Mouse (Mus musculus): ENCODE measurements at regions not wholly inside any gene's neighbourhood (a gene's known extent, or its start where the extent isn't known, plus 50 kb on each side); places are given as distances from the start of the nearest gene placed in this dataset.

DNA sequence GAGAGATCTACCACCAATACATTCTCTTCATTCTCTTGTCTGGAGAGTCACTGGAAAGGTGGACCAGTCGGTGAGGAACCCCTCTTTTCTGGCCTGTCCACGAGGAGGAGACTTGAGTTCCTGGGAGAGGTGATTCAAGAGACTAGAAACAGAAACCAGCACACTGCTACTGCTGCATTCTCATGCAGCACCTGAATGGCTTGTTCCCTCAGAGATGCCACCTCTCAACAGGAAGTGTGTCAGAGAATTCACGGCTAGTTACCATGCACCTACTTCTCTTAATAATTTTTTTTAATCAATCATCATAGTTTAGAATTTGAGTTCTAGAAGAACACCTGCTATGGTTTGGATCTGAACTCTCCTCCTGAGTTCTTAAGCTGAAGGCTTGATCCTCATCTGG, 52.0 kb upstream of the Dynlrb2 start:
- no peak overlapping the region for H3K27ac ChIP-seq (replicated peaks)
- 52% methylated on average over 3 of the region's 3 CpGs for WGBS (ENCODE audit: insufficient replicate concordance)
- no peak overlapping the region for H3K4me2 ChIP-seq
- no peak overlapping the region for H3K9ac ChIP-seq
- no peaks in the 10 kb centered on the region for H3K27me3 ChIP-seq
- no peaks in the 10 kb centered on the region for H3K9me3 ChIP-seq (replicated peaks)
- no peaks in the 10 kb centered on the region for H3K4me1 ChIP-seq (replicated peaks)
- no peak overlapping the region for H3K4me3 ChIP-seq (replicated peaks)
- no peaks in the 10 kb centered on the region for H3K36me3 ChIP-seq (replicated peaks)
- ATAC-seq (ENCODE audit: insufficient read depth): no peak

DNA sequence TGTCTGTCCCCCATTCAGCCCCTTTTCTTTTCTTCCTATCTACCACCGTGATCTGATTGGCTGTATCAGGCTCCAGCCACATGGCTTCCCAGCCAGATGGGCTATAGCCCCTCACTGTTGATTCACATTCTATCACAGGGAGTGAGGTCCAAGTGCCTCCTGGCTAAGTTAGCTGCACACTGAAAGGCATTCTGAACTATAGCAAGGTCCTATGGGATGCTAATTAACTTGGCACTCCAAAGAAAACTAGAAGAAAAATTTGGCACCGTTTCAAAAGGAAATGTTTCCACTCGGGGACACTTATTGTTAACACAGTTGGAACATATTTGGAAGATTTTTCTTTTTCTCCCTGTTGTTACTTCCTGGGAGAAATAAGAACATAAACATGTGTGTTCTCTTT, 53.4 kb upstream of the Dynlrb2 start:
- H3K9me3 ChIP-seq (replicated peaks): no peaks in the 10 kb centered on the region
- 59% methylated on average over 3 of the region's 3 CpGs for WGBS (ENCODE audit: insufficient replicate concordance)

DNA sequence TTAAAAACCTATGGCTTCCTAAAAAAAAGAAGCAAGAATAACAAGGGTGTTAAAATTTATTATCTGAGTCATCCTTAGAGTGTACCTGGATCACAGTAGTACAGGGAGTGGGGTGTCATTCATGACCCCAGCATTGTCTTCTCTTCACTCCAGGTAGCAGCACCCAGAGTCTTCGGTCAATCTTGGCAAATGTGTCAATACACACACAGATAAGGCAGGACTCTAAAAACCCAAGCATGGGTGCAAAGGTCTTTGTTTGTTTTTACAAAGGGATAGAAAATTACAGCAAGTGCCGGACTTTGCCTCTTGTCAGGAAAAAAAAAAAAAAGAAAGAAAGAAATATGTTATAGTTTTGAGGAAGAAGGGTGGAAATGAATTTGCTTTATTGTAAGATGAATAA, 57.3 kb upstream of the Dynlrb2 start:
- 45% methylated on average over 2 of the region's 2 CpGs for WGBS (ENCODE audit: insufficient replicate concordance)
- Histone ChIP-seq H3K4me2 (no peak overlapping the region), H3K9ac (no peak overlapping the region), H3K9me3 (replicated peaks) (no peaks in the 10 kb centered on the region), H3K4me3 (replicated peaks) (no peak overlapping the region), H3K27me3 (no peaks in the 10 kb centered on the region), H3K27ac (replicated peaks) (no peak overlapping the region), H3K36me3 (replicated peaks) (no peaks in the 10 kb centered on the region), H3K4me1 (replicated peaks) (no peaks in the 10 kb centered on the region)
- ATAC-seq (ENCODE audit: insufficient read depth): no peak

More for the DNA sequence above, 53.4 kb upstream of the Dynlrb2 start:
- Histone ChIP-seq H3K4me1 (replicated peaks) (no peaks in the 10 kb centered on the region), H3K4me2 (no peak overlapping the region), H3K4me3 (replicated peaks) (no peak overlapping the region), H3K27ac (replicated peaks) (no peak overlapping the region), H3K9ac (no peak overlapping the region), H3K36me3 (replicated peaks) (no peaks in the 10 kb centered on the region), H3K27me3 (no peaks in the 10 kb centered on the region)
- no peak for ATAC-seq (ENCODE audit: insufficient read depth)

DNA sequence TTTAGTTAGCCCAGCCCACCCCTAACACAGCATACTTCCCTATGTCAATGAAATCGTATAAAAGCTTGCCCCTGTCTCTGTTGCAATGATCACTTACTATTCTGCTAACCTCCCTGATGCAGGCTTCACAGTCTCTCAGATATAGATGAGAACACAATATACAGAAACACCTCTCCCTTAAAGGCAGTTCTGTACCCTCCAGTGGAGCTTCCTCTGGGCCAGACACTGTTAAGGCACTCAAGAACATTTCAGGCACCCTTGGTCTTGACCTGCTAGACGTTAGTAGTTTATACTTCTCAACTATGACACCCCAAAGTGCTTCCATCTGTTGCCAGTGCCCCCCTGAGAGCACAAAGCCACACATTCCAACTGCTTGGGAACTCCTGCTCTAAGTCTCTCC, 61.9 kb upstream of the Dynlrb2 start:
- no peak for ATAC-seq (ENCODE audit: insufficient read depth)
- Histone ChIP-seq H3K9me3 (replicated peaks) (no peaks in the 10 kb centered on the region), H3K36me3 (replicated peaks) (no peaks in the 10 kb centered on the region), H3K27ac (replicated peaks) (no peak overlapping the region), H3K4me1 (replicated peaks) (no peaks in the 10 kb centered on the region), H3K27me3 (no peaks in the 10 kb centered on the region), H3K9ac (no peak overlapping the region), H3K4me3 (replicated peaks) (no peak overlapping the region), H3K4me2 (no peak overlapping the region)
- 33% methylated on average over 2 of the region's 2 CpGs for WGBS (ENCODE audit: insufficient replicate concordance)

DNA sequence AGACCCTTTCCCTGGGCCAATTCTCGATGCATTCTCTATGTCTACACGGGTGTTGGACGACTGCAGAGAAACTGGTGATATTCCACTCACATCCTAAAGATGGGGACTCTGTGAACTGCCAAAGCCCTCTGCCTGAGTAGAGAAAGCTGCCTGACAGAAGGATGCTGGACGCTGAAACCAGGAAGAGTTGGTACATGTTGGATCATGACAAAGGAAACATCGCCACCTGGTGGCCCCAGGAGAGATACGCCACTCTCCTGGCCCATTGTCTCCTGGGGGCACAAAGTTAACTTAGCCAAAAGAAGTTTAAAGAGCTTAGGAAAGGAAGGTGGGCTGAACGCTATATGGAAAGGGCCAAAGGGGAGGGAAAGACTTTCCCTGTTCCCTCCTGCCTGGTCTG, 65.9 kb upstream of the Dynlrb2 start:
- no peak for ATAC-seq (ENCODE audit: insufficient read depth)
- WGBS (ENCODE audit: insufficient replicate concordance): 9% methylated on average over 7 of the region's 7 CpGs
- Histone ChIP-seq H3K4me3 (replicated peaks) (no peak overlapping the region), H3K9ac (no peak overlapping the region), H3K4me1 (replicated peaks) (no peaks in the 10 kb centered on the region), H3K9me3 (replicated peaks) (no peaks in the 10 kb centered on the region), H3K36me3 (replicated peaks) (no peaks in the 10 kb centered on the region), H3K27me3 (no peaks in the 10 kb centered on the region), H3K27ac (replicated peaks) (no peak overlapping the region), H3K4me2 (no peak overlapping the region)

DNA sequence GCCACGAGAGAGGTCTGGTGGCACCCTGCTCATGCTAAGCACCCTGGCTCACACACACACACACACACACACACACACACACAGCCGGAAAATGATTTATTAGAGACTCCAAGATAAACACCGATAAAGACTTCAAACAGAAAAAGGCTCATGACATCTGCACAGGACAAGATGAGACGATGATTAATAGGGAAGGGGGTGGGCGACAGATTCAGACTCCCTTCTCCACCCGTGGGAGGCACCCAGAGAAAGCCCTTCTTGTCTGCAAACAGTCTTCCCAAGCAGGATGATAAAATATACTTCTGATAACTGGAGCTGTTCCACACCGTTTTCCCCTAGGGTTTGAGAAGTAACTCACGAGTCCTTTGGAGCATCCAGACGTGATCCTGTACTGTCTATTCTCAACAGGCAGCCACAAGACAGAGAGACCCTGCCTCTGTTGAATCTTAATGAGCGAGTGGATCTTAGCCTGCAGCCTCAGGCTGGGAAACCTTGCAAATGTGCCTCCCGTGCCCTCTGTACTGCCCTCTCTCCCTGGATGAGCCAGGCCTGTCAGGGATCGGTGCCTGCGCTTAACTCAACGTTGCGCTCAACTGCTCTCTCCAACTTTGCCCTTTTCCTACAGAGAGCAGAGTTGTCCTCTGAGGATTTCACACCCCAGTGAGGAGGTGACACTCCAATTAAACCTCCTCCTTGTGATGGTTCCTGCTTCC, 69.3 kb upstream of the Dynlrb2 start:
- H3K27me3 ChIP-seq: no peaks in the 10 kb centered on the region
- WGBS (ENCODE audit: insufficient replicate concordance): 50% methylated on average over 15 of the region's 15 CpGs
- no peak for ATAC-seq (ENCODE audit: insufficient read depth)

DNA sequence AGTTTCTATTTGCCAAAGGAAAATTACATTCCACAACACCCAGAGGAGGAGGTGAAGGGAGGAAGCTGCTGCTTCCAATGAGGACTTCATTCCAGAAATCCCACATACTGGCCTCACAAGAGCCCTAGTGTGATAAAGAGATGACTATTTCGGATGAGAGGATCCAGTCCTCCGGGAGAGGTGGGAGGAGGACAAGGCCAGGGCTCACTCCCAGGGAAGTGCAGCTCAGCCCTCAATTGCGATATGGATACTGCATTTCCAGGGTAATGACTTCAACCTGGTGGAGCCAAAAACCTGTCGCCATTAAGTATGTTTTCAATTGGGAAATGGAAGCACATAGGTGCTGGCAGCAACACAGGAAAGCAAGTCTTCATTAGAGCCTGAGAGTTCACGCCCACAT, 74.7 kb upstream of the Dynlrb2 start:
- no peaks in the 10 kb centered on the region for H3K9me3 ChIP-seq (replicated peaks)
- no peaks in the 10 kb centered on the region for H3K27me3 ChIP-seq
- no peak overlapping the region for H3K4me2 ChIP-seq
- WGBS (ENCODE audit: insufficient replicate concordance): 71% methylated on average over 5 of the region's 5 CpGs
- no peak for ATAC-seq (ENCODE audit: insufficient read depth)
- no peak overlapping the region for H3K4me3 ChIP-seq (replicated peaks)
- H3K9ac ChIP-seq: no peak overlapping the region
- H3K27ac ChIP-seq (replicated peaks): no peak overlapping the region
- no peaks in the 10 kb centered on the region for H3K4me1 ChIP-seq (replicated peaks)
- H3K36me3 ChIP-seq (replicated peaks): no peaks in the 10 kb centered on the region

More for the DNA sequence above, 69.3 kb upstream of the Dynlrb2 start:
- Histone ChIP-seq H3K4me2 (no peak overlapping the region), H3K9ac (no peak overlapping the region), H3K36me3 (replicated peaks) (no peaks in the 10 kb centered on the region), H3K4me1 (replicated peaks) (no peaks in the 10 kb centered on the region), H3K9me3 (replicated peaks) (no peaks in the 10 kb centered on the region), H3K27ac (replicated peaks) (no peak overlapping the region), H3K4me3 (replicated peaks) (no peak overlapping the region)

DNA sequence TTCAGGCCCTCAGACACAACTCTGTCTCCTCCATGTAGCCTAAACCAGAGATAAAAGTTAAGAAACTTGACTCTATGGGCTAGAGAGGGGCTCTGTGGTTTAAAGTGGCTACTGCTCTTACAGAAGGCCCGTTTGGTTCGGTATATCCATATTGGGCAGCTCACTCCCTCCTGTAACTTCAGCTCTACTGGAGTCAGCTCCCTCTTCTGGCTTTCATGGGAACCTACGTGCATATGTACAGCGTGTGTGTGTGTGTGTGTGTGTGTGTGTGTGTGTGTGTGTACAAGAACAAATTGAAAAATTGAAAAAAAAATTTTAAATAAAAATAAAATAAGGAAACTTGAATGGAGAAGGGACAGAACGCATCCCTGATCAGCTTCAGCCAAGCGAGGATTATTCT, 75.1 kb upstream of the Dynlrb2 start:
- 64% methylated on average over 6 of the region's 6 CpGs for WGBS (ENCODE audit: insufficient replicate concordance)

DNA sequence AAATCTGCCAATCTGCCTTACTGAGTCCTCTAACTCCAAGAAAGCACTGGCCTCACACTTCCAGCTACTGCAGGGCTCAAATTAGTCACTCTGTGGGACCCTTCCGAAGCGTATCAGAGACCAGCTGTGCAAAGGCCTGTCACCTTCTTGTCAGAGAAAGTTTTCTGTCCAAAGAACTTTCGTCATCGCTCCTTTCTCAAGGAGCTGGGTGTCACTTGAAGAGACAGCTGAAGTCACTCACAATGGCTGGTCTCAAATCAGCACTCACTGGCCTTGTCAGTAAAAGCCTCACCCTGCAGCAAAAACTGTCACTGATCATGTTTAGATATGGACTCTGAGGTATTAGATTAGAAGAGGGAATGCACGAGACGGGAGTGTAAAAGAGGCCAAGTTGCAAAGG, 81.9 kb upstream of the Dynlrb2 start:
- Histone ChIP-seq H3K4me3 (replicated peaks) (no peak overlapping the region), H3K4me1 (replicated peaks) (no peaks in the 10 kb centered on the region), H3K27ac (replicated peaks) (no peak overlapping the region), H3K27me3 (no peaks in the 10 kb centered on the region), H3K36me3 (replicated peaks) (no peaks in the 10 kb centered on the region), H3K9me3 (replicated peaks) (no peaks in the 10 kb centered on the region), H3K9ac (no peak overlapping the region), H3K4me2 (no peak overlapping the region)
- no peak for ATAC-seq (ENCODE audit: insufficient read depth)
- WGBS (ENCODE audit: insufficient replicate concordance): 72% methylated on average over 6 of the region's 6 CpGs

More for the DNA sequence above, 75.1 kb upstream of the Dynlrb2 start:
- ATAC-seq (ENCODE audit: insufficient read depth): no peak
- Histone ChIP-seq H3K9ac (no peak overlapping the region), H3K27me3 (no peaks in the 10 kb centered on the region), H3K36me3 (replicated peaks) (no peaks in the 10 kb centered on the region), H3K9me3 (replicated peaks) (no peaks in the 10 kb centered on the region), H3K27ac (replicated peaks) (no peak overlapping the region), H3K4me3 (replicated peaks) (no peak overlapping the region), H3K4me1 (replicated peaks) (no peaks in the 10 kb centered on the region), H3K4me2 (no peak overlapping the region)

DNA sequence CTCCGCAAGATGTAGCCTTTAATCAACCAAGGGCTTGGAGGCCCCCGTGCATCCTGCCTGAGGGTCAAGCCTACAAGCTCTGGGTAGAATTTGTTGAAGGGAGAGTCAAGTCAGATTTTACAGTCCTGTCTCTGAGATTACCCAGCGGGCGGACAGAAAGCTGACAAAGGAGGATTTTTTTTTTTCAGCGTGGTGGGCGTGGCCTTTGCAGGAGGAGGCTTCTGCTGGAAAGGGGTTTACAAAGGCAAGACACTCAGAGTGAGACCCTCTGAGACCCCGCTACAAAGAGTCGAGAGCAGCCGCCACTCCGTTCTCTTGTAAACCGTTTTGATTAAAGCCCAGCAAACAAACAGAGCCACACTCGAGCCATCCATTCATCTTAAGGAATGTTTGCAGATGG, 92.1 kb upstream of the Dynlrb2 start:
- H3K36me3 ChIP-seq (replicated peaks): no peaks in the 10 kb centered on the region
- H3K4me3 ChIP-seq (replicated peaks): no peak overlapping the region
- no peak overlapping the region for H3K9ac ChIP-seq
- no peaks in the 10 kb centered on the region for H3K27me3 ChIP-seq
- WGBS (ENCODE audit: insufficient replicate concordance): 50% methylated on average over 12 of the region's 12 CpGs
- H3K27ac ChIP-seq (replicated peaks): no peak overlapping the region
- H3K4me2 ChIP-seq: no peak overlapping the region
- no peaks in the 10 kb centered on the region for H3K9me3 ChIP-seq (replicated peaks)
- ATAC-seq (ENCODE audit: insufficient read depth): no peak
- no peaks in the 10 kb centered on the region for H3K4me1 ChIP-seq (replicated peaks)

DNA sequence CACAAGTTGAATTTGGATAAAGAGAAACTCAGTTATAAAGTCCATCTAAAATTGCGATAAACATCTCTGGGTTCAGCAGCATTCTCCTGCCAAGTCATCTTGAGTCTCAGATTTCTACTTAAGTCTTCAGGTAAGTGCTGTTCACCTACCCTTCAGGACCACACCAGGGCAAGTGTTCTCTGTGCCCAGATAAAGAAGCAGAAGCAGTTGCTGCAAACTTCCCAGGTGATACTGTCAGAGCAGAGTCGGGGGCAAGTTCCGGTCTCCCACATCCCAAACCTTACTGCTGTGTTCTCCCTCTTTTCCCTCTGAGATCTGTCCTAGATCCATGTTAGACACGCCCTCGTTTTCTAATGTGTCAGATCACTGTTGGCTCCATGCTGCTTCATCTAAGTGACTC, 94.7 kb upstream of the Dynlrb2 start:
- no peaks in the 10 kb centered on the region for H3K4me1 ChIP-seq (replicated peaks)
- H3K4me3 ChIP-seq (replicated peaks): no peak overlapping the region
- H3K4me2 ChIP-seq: no peak overlapping the region
- ATAC-seq (ENCODE audit: insufficient read depth): no peak
- 42% methylated on average over 5 of the region's 5 CpGs for WGBS (ENCODE audit: insufficient replicate concordance)
- no peaks in the 10 kb centered on the region for H3K27me3 ChIP-seq
- H3K36me3 ChIP-seq (replicated peaks): no peaks in the 10 kb centered on the region
- H3K27ac ChIP-seq (replicated peaks): no peak overlapping the region
- no peaks in the 10 kb centered on the region for H3K9me3 ChIP-seq (replicated peaks)
- H3K9ac ChIP-seq: no peak overlapping the region

DNA sequence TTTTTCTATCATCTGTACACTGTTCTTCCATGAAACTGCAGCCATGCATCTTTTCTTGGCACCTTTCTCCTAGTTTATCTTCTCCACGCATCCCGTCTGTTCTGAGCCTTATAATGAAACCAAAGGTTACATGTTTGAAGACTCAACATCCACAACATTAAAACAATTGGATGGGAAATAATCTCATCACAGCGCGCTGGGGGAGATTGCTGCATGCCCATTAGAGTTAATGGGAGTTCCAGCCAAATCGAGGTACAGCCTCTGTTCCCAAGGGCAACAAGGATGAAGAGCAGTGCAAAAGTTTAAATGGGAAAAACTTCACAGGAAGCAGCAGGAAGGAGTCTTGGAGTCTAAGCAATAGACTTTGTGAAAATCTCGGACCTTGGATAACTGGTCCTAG, 95.8 kb upstream of the Dynlrb2 start:
- no peaks in the 10 kb centered on the region for H3K4me1 ChIP-seq (replicated peaks)
- no peaks in the 10 kb centered on the region for H3K27me3 ChIP-seq
- H3K9me3 ChIP-seq (replicated peaks): no peaks in the 10 kb centered on the region
- no peak overlapping the region for H3K4me2 ChIP-seq
- 67% methylated on average over 6 of the region's 6 CpGs for WGBS (ENCODE audit: insufficient replicate concordance)
- H3K36me3 ChIP-seq (replicated peaks): no peaks in the 10 kb centered on the region
- no peak overlapping the region for H3K9ac ChIP-seq
- ATAC-seq (ENCODE audit: insufficient read depth): no peak
- no peak overlapping the region for H3K27ac ChIP-seq (replicated peaks)
- H3K4me3 ChIP-seq (replicated peaks): no peak overlapping the region

All from liver, embryonic 15.5 days (tissue).